Mouse (Mus musculus) G1E (cell line): Measurements from ENCODE around the gene 3110009E18Rik. TPM values are rescaled to one million over a fixed set of nuclear protein-coding genes. Genes with fewer than 3 reads are reported as not detected.
"Not testable (repeated sequence)": the region's sequence is repeated elsewhere in the genome, so short reads cannot be mapped to it uniquely, and the experiment has no call there.

Experiments
- ATAC-seq: 2 replicates; pipeline ENCODE4 v1.8.0; 2016; ENCODE audit warnings: mild to moderate bottlenecking; ENCODE audit not compliant: insufficient number of reproducible peaks, poor library complexity, low FRiP score, severe bottlenecking; ENCODE audit errors: extremely low read depth
- DNase-seq: peaks from one replicate; pipeline ENCODE4 v3.0.0; 2012; ENCODE audit warnings: low spot score
- H3K27me3 ChIP-seq: 2 replicates; pipeline ENCODE4 v1.6.1; 2012; ENCODE audit warnings: mild to moderate bottlenecking, low read length, inconsistent platforms; ENCODE audit not compliant: insufficient read depth
- H3K36me3 ChIP-seq: replicated peaks from 2 replicates; pipeline ENCODE3; 2012; ENCODE audit warnings: mild to moderate bottlenecking, inconsistent platforms
- H3K4me1 ChIP-seq: 2 replicates; pipeline ENCODE4 v1.6.1; 2012; ENCODE audit warnings: low read depth, low read length, inconsistent platforms, mixed read lengths; ENCODE audit not compliant: insufficient read depth
- H3K4me3 ChIP-seq: 2 replicates; pipeline ENCODE4 v1.5.1; 2012; ENCODE audit warnings: low read depth, mild to moderate bottlenecking, inconsistent platforms, low read length, moderate library complexity, mixed read lengths
- H3K9me3 ChIP-seq: replicated peaks from 2 replicates; pipeline ENCODE4 v1.6.1; 2012; ENCODE audit warnings: inconsistent platforms
- CTCF ChIP-seq: IDR thresholded peaks from 2 replicates; pipeline ENCODE4 v1.5.1; 2012; ENCODE audit warnings: low read depth, low read length, inconsistent platforms, mixed read lengths
- GATA1 ChIP-seq: IDR thresholded peaks from 2 replicates; pipeline ENCODE4 v1.6.1; 2012; ENCODE audit warnings: borderline replicate concordance, low read length, inconsistent platforms, mixed read lengths
- GATA2 ChIP-seq: IDR thresholded peaks from 2 replicates; pipeline ENCODE4 v1.6.1; 2012; ENCODE audit warnings: low read depth, low read length, inconsistent platforms, borderline replicate concordance
- POLR2AphosphoS5 ChIP-seq: IDR thresholded peaks from 2 replicates; pipeline ENCODE4 v1.6.1; 2012; ENCODE audit warnings: low read depth, low read length, inconsistent platforms; ENCODE audit not compliant: insufficient replicate concordance
- TAL1 ChIP-seq: conservative IDR thresholded peaks from 2 replicates; pipeline ENCODE4 v1.6.1; 2012; ENCODE audit warnings: low read depth, low read length, inconsistent platforms, mixed read lengths
- polyA plus RNA-seq: library from polyadenylated mRNA; stranded (reverse); fragments of >175 nt; gene quantifications from 2 replicates; pipeline ENCODE4 v1.2.3, GENCODE M21; 2012
- total RNA-seq, 2 experiments: library from RNA; stranded (forward) in 1 of 2; stranded (reverse) in 1 of 2; fragments of 200-1000 nt in 1 of 2; fragments of >200 nt in 1 of 2; fragmentation: Nextera tagmentation in 1 of 2; gene quantifications; 2 replicates each; pipeline ENCODE4 v1.2.3; 2014 to 2017

Gene 3110009E18Rik
- total and polyA plus RNA-seq, 3 experiments, result 7.5 to 24.9 (median 15.0) TPM

DNA sequence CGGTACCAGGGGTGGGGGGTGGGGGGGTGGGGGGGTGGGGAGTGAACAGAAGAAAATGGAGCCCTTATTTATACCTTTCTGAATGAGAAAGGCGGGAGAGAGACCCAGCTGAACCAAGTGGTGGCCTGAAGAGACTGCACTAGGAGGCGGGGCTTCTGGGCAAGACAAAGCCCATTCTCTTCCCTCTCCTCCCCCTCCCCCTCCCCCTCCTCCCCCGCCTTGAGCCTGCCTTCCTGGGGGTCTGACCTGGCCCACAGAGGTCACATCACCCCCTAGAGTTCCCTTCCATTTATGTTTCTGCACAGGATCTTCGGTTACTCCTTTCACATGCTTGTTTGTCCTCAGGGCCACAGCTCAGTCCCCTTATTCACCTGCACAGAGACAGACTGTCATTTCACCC lies 31.8 kb upstream of the 3110009E18Rik start:
- Histone ChIP-seq H3K4me1 (no peaks in the 10 kb centered on the region), H3K9me3 (no peaks in the 10 kb centered on the region), H3K27me3 (peaks cover under 1% of the 10 kb centered on the region; the same call in 1 of the 2 replicates), H3K4me3 (no peak overlapping the region), H3K36me3 (no peaks in the 10 kb centered on the region)
- DNase-seq (no peak), ATAC-seq (no peak)
- TF ChIP-seq GATA1 (no peak), GATA2 (no peak), CTCF (no peak), POLR2AphosphoS5 (no peak), TAL1 (no peak)

DNA sequence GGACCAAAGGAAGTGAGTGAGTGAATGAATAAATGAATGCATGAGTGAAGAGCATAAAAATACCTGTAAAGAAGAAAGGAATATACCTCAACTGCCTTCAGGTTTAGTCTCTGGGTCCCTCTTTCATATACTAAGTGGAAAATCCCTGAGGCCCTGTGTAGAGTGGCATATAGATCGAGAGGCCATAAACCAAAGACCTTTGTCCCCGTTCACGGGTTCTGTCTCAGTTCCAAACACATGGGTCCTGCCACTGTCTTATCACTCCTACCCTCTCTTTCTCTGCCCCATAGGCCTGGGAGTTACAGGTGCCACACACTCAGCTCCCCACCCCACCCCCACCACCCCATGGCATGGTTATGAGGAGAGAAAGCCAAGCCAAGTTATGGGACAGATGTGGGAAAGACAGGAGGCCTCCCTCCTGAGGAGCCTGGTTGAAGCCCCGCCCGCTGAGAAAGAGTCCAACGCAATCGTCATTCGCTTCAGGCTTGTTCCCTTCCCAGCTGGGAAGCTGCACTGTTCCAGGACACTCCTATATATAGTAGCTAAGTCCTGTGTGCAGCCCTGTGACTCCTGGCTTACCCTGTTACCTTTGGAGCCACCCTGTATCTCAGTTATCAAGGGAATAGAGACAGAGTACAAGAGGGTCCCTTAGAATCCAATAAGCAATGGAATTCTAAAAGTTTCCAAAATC lies 30.0 kb upstream of the 3110009E18Rik start:
- Histone ChIP-seq H3K36me3 (no peaks in the 10 kb centered on the region), H3K27me3 (no peaks in the 10 kb centered on the region), H3K4me3 (no peak overlapping the region), H3K9me3 (no peaks in the 10 kb centered on the region), H3K4me1 (no peaks in the 10 kb centered on the region)
- ATAC-seq (no peak), DNase-seq (no peak)
- TF ChIP-seq CTCF (no peak), GATA2 (no peak), POLR2AphosphoS5 (no peak), GATA1 (no peak), TAL1 (no peak)

DNA sequence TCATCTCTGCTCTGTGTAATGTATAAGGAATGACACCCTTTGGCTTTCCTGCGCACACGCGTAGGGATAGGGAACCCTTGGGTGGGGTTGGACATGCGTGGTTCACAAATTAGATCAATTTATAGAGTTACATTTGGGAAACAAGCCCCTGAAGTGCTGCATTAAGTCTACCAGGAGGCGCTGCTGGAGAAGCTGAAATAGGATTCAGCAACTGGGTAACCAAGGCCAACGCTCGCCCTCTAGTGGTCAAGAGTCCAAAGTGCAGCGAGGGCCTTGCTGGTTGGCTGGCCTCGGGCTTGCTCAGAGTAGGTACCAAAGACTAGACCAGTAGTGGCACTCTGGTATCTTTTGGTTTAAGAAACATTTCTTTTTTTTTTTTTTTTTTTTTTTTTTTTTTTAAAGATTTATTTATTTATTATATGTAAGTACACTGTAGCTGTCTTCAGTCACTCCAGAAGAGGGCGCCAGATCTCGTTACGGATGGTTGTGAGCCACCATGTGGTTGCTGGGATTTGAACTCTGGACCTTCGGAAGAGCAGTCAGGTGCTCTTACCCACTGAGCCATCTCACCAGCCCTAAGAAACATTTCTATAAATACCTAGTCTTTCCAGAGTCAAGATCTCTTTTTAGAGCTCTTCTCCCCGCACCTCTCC lies 27.4 kb upstream of the 3110009E18Rik start:
- peak; percentile 99 for TF ChIP-seq CTCF
- peak; percentile 68 for ATAC-seq
- not testable (repeated sequence) for H3K36me3 ChIP-seq, H3K4me3 ChIP-seq, H3K27me3 ChIP-seq, H3K4me1 ChIP-seq, H3K9me3 ChIP-seq
- DNase-seq, result peak; percentile 77

DNA sequence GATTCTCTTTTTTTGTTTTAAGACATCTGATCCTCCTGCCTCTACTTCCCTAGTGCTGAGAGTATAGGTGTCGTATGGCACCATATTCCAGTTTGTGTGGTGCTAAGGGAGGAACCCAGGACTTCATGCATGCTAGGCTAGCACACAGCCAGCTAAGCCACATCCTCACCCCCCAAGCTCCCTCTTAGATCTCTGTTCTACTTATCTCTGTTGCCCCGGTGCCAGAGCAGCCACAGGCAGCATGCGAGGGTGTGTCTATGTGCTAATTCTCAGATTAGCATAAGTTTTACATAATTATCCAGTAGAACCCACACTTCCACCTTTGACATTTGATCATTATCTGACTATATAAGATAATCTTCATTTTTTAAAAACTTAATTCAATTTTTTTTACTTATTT lies 26.1 kb upstream of the 3110009E18Rik start:
- Histone ChIP-seq H3K4me1 (no peaks in the 10 kb centered on the region), H3K9me3 (no peaks in the 10 kb centered on the region), H3K4me3 (no peak overlapping the region), H3K36me3 (no peaks in the 10 kb centered on the region), H3K27me3 (no peaks in the 10 kb centered on the region)
- no peak for DNase-seq
- no peak for ATAC-seq
- TF ChIP-seq POLR2AphosphoS5 (no peak), GATA2 (no peak), GATA1 (no peak), TAL1 (no peak), CTCF (no peak)

DNA sequence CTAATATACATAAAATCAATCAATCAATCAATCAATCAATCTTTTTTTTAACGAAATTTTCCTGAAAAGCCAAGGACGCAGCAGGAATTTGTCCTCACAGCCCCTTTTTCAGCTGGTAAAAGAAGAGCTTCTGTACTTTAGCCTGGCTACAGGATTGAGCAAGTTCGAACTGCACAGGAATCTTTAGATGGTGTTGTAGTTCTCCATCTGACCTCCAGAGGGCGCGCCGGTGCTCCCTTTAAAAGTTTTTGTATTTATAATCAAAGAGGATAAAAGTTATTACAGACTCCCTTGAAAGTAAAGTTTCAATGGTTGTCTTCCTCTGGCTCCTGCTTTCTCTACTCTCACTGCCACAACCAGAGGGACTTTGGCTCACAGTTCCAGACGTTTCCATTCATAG lies 22.7 kb upstream of the 3110009E18Rik start:
- DNase-seq (no peak), ATAC-seq (no peak)
- H3K4me1 ChIP-seq, result no peaks in the 10 kb centered on the region; the same call in 1 of the 2 replicates
- H3K27me3 ChIP-seq, result peaks cover 2% of the 10 kb centered on the region; the same call in 1 of the 2 replicates
- no peak overlapping the region for H3K4me3 ChIP-seq
- H3K36me3 ChIP-seq, result no peaks in the 10 kb centered on the region
- TF ChIP-seq CTCF (peak; percentile 49), GATA2 (no peak)
- H3K9me3 ChIP-seq, result no peaks in the 10 kb centered on the region

DNA sequence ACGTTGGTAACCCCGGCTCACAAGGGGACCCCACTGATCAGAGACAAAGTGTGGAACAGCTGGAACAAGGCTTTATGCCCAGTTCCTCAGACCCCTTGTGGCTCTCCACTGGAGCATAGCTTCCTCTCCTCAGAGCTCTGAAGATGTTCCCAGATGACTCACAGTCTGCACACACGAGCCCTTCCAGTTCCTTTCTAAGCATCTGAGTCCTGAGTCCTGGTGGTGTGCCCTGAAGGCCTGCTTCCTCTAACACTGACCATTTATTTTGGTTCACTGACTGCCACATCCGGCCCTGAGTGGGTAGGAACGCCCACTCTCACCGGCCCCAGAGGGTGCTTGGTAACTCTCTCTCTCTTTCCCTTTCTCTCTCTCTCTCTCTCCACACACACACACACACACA lies 21.5 kb upstream of the 3110009E18Rik start:
- ATAC-seq, result no peak

More for the DNA sequence above, 21.5 kb upstream of the 3110009E18Rik start:
- H3K4me3 ChIP-seq, result no peak overlapping the region
- no peaks in the 10 kb centered on the region for H3K36me3 ChIP-seq
- DNase-seq, result no peak
- H3K27me3 ChIP-seq, result peaks cover 11% of the 10 kb centered on the region
- TF ChIP-seq CTCF (no peak), GATA2 (no peak), POLR2AphosphoS5 (no peak), TAL1 (no peak), GATA1 (no peak)
- no peaks in the 10 kb centered on the region for H3K9me3 ChIP-seq
- no peaks in the 10 kb centered on the region; the same call in 1 of the 2 replicates for H3K4me1 ChIP-seq
